Mouse (Mus musculus) neural tube, embryonic 15.5 days (tissue): Measurements from ENCODE around the gene Met. TPM values are rescaled to one million over a fixed set of nuclear protein-coding genes. Genes with fewer than 3 reads are reported as not detected.

ENCODE experiments used
- ATAC-seq: fragments of 200-750 bp; cut with Nextera tagmentation; 2 replicates; pipeline ENCODE4 v1.8.0; 2017; ENCODE audit warnings: mild to moderate bottlenecking, moderate TSS enrichment, moderate library complexity; ENCODE audit not compliant: low FRiP score
- H3K27ac ChIP-seq: fragments of 300-500 bp; sonication (generic); replicated peaks from 2 replicates; pipeline ENCODE4 v1.5.1; 2015; ENCODE audit warnings: mild to moderate bottlenecking, inconsistent platforms
- H3K27me3 ChIP-seq: fragments of 300-500 bp; sonication (generic); replicated peaks from 2 replicates; pipeline ENCODE4 v1.6.1; 2015; ENCODE audit warnings: inconsistent platforms
- H3K36me3 ChIP-seq: fragments of 300-500 bp; sonication (generic); 2 replicates; pipeline ENCODE4 v1.6.1; 2015; ENCODE audit warnings: inconsistent platforms
- H3K4me1 ChIP-seq: fragments of 300-500 bp; sonication (generic); 2 replicates; pipeline ENCODE4 v1.6.1; 2015; ENCODE audit warnings: inconsistent platforms
- H3K4me2 ChIP-seq: fragments of 300-500 bp; sonication (generic); 2 replicates; pipeline ENCODE4 v1.6.1; 2015; ENCODE audit warnings: inconsistent platforms, mild to moderate bottlenecking, moderate library complexity
- H3K4me3 ChIP-seq: fragments of 300-500 bp; sonication (generic); replicated peaks from 2 replicates; pipeline ENCODE4 v1.5.1; 2015; ENCODE audit warnings: mild to moderate bottlenecking, inconsistent platforms
- H3K9ac ChIP-seq: fragments of 300-500 bp; sonication (generic); replicated peaks from 2 replicates; pipeline ENCODE4 v1.6.1; 2015; ENCODE audit warnings: mild to moderate bottlenecking, inconsistent platforms
- H3K9me3 ChIP-seq: fragments of 300-500 bp; sonication (generic); replicated peaks from 2 replicates; pipeline ENCODE4 v1.6.1; 2016; ENCODE audit warnings: inconsistent platforms
- WGBS: fragments of 180-500 bp; shearing (Covaris S2); methylation state at CpG from one replicate; pipeline ENCODE4 v1.1.7; 2015; ENCODE audit warnings: mixed read lengths; 5-methylcytosine and 5-hydroxymethylcytosine counted together
- polyA plus RNA-seq: library from polyadenylated mRNA; unstranded; fragments of >200 nt; fragmentation: Nextera tagmentation; extraction: Ambion mirVana; gene quantifications from 2 replicates; pipeline ENCODE4 v1.2.1, GENCODE M21; 2015

Gene Met
- polyA plus RNA-seq, 1 experiment from 2014 or later = 2.7 TPM

- Histone ChIP-seq H3K36me3 (no peaks in the 10 kb centered on the region), H3K4me1 (no peaks in the 10 kb centered on the region), H3K4me2 (no peak overlapping the region), H3K4me3 (no peak overlapping the region), H3K9ac (no peak overlapping the region), H3K9me3 (no peaks in the 10 kb centered on the region), H3K27ac (no peak overlapping the region), H3K27me3 (no peaks in the 10 kb centered on the region)
- no peak for ATAC-seq
- WGBS = 83% methylated on average over 4 of the region's 4 CpGs
These were observed 157.2 kb downstream of the Met start for GRCm38 (mm10) chr6:17620823-17621222.

- WGBS = 66% methylated on average over 3 of the region's 3 CpGs
- Histone ChIP-seq H3K4me1 (no peaks in the 10 kb centered on the region), H3K27me3 (no peaks in the 10 kb centered on the region), H3K36me3 (no peaks in the 10 kb centered on the region), H3K4me3 (no peak overlapping the region), H3K9ac (no peak overlapping the region), H3K9me3 (no peaks in the 10 kb centered on the region), H3K27ac (no peak overlapping the region), H3K4me2 (no peak overlapping the region)
- ATAC-seq = no peak
These were observed 157.8 kb downstream of the Met start for GRCm38 (mm10) chr6:17621436-17621835.

Other genes starting within 250 kb of the Met start
- gene Cav2, start 182.6 kb upstream of the Met start, polyA plus RNA-seq = 22.5 and 23.3 TPM in 2 replicates
- gene Cav1, start 157.5 kb upstream of the Met start, polyA plus RNA-seq = 39.2 and 72.5 TPM in 2 replicates
- 248 and 260 TPM in 2 replicates for gene Capza2, start 172.4 kb downstream of the Met start, polyA plus RNA-seq
- 53.8 and 59.2 TPM in 2 replicates for gene St7, start 229.1 kb downstream of the Met start, polyA plus RNA-seq